Mouse (Mus musculus) intestine, postnatal 0 days (tissue): ENCODE measurements around the gene Aplnr. TPM values are rescaled to one million over a fixed set of nuclear protein-coding genes. Genes with fewer than 3 reads are reported as not detected.

Experiments used
- ATAC-seq: fragments of 200-750 bp; cut with Nextera tagmentation; 2 replicates; pipeline ENCODE4 v1.8.0; 2017; ENCODE audit warnings: mild to moderate bottlenecking, moderate TSS enrichment, moderate library complexity
- H3K27ac ChIP-seq: fragments of 300-500 bp; sonication (generic); 2 replicates; pipeline ENCODE4 v1.5.1; 2014; ENCODE audit warnings: mild to moderate bottlenecking, low read depth, low read length, moderate library complexity
- H3K27me3 ChIP-seq: fragments of 300-500 bp; sonication (generic); replicated peaks from 2 replicates; pipeline ENCODE4 v1.6.1; 2014; ENCODE audit warnings: low read length, mixed read lengths; ENCODE audit not compliant: control insufficient read depth, insufficient read depth
- H3K36me3 ChIP-seq: fragments of 300-500 bp; sonication (generic); 2 replicates; pipeline ENCODE4 v1.6.1; 2014; ENCODE audit warnings: mild to moderate bottlenecking, moderate library complexity; ENCODE audit not compliant: control insufficient read depth, insufficient read depth
- H3K4me1 ChIP-seq: fragments of 300-500 bp; sonication (generic); replicated peaks from 2 replicates; pipeline ENCODE4 v1.6.1; 2014; ENCODE audit warnings: antibody characterized with exemption, low read length, mixed read lengths; ENCODE audit not compliant: control insufficient read depth, insufficient read depth
- H3K4me2 ChIP-seq: fragments of 300-500 bp; sonication (generic); replicated peaks from 2 replicates; pipeline ENCODE4 v1.6.1; 2014; ENCODE audit warnings: low read depth, mild to moderate bottlenecking, moderate library complexity
- H3K4me3 ChIP-seq: fragments of 300-500 bp; sonication (generic); 2 replicates; pipeline ENCODE4 v1.5.1; 2014; ENCODE audit warnings: low read depth, low read length
- H3K9ac ChIP-seq: fragments of 300-500 bp; sonication (generic); 2 replicates; pipeline ENCODE4 v1.6.1; 2014; ENCODE audit warnings: mild to moderate bottlenecking, low read depth, low read length
- H3K9me3 ChIP-seq: fragments of 300-500 bp; sonication (generic); 2 replicates; pipeline ENCODE4 v1.6.1; 2016; ENCODE audit warnings: mixed run types; ENCODE audit not compliant: control insufficient read depth
- CTCF ChIP-seq: sonication (generic); IDR thresholded peaks from 2 replicates; pipeline ENCODE4 v1.5.1; 2016; ENCODE audit warnings: low read depth, mild to moderate bottlenecking, control low read depth, antibody characterized with exemption, moderate library complexity
- WGBS: fragments of 180-500 bp; shearing (Covaris S2); extraction: QIAGEN DNeasy Blood & Tissue Kit; methylation state at CpG from one replicate; pipeline ENCODE4 v1.1.7; 2014; 5-methylcytosine and 5-hydroxymethylcytosine counted together
- polyA plus RNA-seq: library from polyadenylated mRNA; unstranded; fragments of >200 nt; fragmentation: Nextera tagmentation; extraction: Ambion mirVana; gene quantifications from 2 replicates; pipeline ENCODE4 v1.2.1, GENCODE M21; 2015

The Aplnr gene
- polyA plus RNA-seq, 1 experiment from 2014 or later: 26.6 TPM

DNA sequence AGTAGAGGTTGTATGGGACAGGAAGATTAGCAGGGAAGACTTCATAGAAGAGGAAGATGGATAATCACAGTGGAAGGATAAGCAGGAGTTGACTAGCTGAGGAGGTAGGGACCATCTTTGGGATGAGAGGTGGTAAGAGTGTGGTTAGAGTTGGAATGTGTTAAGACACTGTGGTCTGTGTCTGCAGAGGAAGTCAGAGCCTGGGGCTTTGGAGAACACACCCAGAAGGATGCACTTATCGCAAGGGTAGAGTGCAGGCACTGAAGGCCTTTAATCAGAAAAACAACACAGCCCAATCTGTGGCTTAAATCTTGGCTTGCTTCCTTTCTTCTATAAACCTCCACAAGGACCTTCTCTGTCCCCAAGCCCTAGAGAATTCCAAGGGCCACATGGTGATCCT, 32.3 kb downstream of the Aplnr start:
- Histone ChIP-seq H3K4me1 (no peaks in the 10 kb centered on the region), H3K9ac (no peak overlapping the region), H3K36me3 (no peaks in the 10 kb centered on the region), H3K4me3 (no peak overlapping the region), H3K9me3 (no peaks in the 10 kb centered on the region), H3K27me3 (no peaks in the 10 kb centered on the region), H3K27ac (no peak overlapping the region), H3K4me2 (no peak overlapping the region)
- 83% methylated on average over 1 of the region's 1 CpGs for WGBS
- ATAC-seq: no peak
- no peak for TF ChIP-seq CTCF

DNA sequence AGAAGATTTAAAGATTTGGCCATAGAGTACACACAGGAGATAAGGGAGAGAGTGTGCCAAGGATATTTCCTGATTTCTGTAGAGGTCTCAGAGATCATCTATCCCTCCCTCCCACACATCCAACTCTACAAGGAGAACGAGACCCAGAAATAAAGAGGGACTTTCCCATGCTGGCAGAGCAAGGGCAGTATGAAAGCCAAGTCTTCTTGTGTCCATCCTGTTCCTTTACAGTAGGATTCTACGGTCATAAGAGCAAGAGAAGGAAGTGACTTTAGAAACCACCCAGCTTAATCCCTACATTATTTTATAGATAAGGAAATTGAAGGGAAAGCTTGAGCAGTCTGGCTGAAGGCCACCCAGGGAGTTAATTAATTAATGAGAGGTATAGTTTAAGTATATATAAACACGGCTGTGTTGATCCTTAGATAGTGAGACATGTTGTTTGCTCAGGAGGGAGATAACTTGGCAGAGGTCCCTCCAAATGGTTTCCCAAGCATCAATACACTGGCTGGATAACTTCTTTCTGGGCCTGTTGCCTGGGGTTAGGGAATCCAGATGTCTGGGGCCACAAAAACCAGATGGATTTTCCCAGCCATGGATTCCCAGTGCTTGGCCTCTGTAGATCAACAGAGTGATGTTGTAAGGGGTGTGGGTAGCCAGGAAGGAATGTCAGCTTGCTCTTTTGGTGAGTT, 36.2 kb downstream of the Aplnr start:
- 15% methylated on average over 3 of the region's 3 CpGs for WGBS
- Histone ChIP-seq H3K9ac (no peak overlapping the region), H3K27me3 (no peaks in the 10 kb centered on the region), H3K4me2 (no peak overlapping the region), H3K4me3 (no peak overlapping the region), H3K27ac (no peak overlapping the region), H3K9me3 (no peaks in the 10 kb centered on the region), H3K4me1 (no peaks in the 10 kb centered on the region), H3K36me3 (no peaks in the 10 kb centered on the region)
- no peak for TF ChIP-seq CTCF
- 0 out of 2 replicates have a peak, but pooled peaks have one; percentile 22 for ATAC-seq

DNA sequence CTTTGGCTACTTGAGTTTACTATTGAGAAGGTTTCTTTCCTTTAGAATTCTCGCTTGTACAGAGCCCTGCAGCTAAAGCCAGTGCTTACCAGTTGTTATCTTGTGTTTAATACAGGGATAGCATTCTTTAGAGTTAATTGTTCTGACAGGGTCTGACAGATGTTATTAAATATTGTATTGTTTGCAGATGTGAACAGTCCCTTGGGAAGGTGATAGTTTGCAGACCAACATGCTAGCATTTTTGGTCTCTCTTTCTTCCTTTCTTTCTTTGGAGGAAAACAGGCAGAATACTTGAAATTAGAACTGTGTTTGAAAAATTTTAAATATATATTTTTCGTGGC, 36.7 kb downstream of the Aplnr start:
- 60% methylated on average over 2 of the region's 2 CpGs for WGBS
- no peak for ATAC-seq
- Histone ChIP-seq H3K27ac (no peak overlapping the region), H3K4me2 (no peak overlapping the region), H3K4me1 (no peaks in the 10 kb centered on the region), H3K36me3 (no peaks in the 10 kb centered on the region), H3K9ac (no peak overlapping the region), H3K27me3 (no peaks in the 10 kb centered on the region), H3K4me3 (no peak overlapping the region), H3K9me3 (no peaks in the 10 kb centered on the region)
- TF ChIP-seq CTCF: no peak

DNA sequence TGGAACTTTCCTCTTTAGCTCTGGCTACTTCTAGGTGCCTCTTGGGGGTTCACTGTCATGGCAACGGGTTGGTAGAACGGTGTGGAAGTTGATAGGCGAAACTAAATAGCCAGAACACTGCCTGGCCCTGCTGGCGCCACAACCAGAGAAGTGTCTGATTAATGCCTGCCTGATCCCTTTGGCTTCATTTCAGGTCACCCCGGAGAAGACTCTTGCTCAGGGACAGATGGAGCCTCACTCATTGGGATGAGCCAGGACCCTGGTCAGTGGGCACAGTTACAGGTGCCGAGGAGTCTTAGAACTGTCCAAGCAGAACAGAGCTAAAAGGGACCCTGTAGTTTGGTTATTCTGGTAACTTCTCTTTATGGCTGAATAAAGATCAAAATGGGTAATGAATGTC, 37.5 kb downstream of the Aplnr start:
- Histone ChIP-seq H3K27me3 (no peaks in the 10 kb centered on the region), H3K9ac (no peak overlapping the region), H3K9me3 (no peaks in the 10 kb centered on the region), H3K36me3 (no peaks in the 10 kb centered on the region), H3K4me3 (no peak overlapping the region), H3K4me1 (no peaks in the 10 kb centered on the region), H3K4me2 (no peak overlapping the region), H3K27ac (no peak overlapping the region)
- ATAC-seq: no peak
- WGBS: 81% methylated on average over 6 of the region's 6 CpGs
- TF ChIP-seq CTCF: no peak

DNA sequence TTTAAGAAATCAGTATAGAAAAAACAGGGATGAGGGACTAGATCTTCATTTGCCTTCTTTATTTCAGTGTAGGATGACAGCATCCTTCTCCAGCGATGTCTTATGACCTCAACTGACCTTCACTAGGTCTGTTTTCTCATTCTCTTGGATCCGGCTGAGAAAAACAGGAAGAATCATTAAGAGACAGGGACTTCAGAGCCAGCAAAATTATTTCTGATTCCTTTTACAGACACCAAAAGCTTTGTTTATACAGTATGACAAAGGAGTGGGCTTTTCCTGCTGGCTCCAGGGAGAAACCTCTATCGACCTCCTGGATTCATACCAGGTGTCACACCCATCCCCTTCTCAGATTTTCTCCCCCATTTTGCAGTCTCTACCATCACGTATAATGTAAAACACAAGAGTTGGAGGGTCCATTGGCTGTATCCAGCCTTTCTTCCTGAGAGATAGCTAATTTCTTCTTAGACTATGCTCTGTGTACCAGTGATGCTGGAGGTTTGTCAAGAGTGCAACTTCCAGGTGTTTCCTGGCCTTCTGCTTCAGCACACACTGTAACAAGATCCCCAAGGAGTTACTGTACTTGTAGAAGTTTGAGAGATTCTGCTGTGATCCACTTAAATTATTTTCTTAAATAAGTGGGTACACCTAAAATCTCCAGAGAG, 42.2 kb downstream of the Aplnr start:
- Histone ChIP-seq H3K9ac (no peak overlapping the region), H3K27ac (no peak overlapping the region), H3K4me2 (no peak overlapping the region), H3K36me3 (no peaks in the 10 kb centered on the region), H3K4me1 (no peaks in the 10 kb centered on the region), H3K4me3 (no peak overlapping the region), H3K9me3 (no peaks in the 10 kb centered on the region), H3K27me3 (no peaks in the 10 kb centered on the region)
- no peak for ATAC-seq
- TF ChIP-seq CTCF: no peak
- 51% methylated on average over 4 of the region's 4 CpGs for WGBS

DNA sequence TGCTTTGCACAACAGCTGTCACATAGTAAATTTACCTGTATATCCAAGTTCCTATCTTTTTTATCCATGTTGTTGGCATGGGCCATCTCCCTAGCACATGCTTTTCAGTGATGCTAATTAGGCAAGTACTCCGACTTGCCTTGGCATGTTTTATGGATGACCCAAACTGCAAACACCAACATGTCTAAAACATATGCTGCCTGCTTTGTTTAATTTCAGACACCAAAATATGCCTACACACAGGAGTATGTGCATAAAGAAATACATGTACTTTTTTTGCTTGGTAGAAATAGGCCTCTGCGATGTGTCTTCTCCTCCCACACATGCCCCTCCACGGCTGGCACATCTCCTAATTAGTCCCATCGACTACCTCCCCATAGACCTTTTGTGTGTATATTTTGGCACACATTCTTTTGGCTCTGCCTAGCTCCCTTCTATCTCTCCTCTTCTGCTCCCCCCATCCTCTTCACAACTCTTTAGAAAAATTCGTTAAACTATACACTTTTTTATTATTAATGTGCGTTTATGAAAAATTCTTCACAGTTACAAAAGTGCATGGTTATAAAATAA, 51.6 kb downstream of the Aplnr start:
- 85% methylated on average over 6 of the region's 6 CpGs for WGBS
- ATAC-seq: no peak
- H3K4me1 ChIP-seq: no peaks in the 10 kb centered on the region
- no peaks in the 10 kb centered on the region for H3K27me3 ChIP-seq
- H3K4me2 ChIP-seq: no peak overlapping the region
- TF ChIP-seq CTCF: no peak
- no peak overlapping the region for H3K27ac ChIP-seq
- H3K36me3 ChIP-seq: no peaks in the 10 kb centered on the region
- no peak overlapping the region for H3K4me3 ChIP-seq
- H3K9me3 ChIP-seq: no peaks in the 10 kb centered on the region
- H3K9ac ChIP-seq: no peak overlapping the region

Other genes with a start within 250 kb of the Aplnr start
- 0.98 and 1.0 TPM in 2 replicates for gene Rtn4rl2, start 249.5 kb upstream of the Aplnr start, polyA plus RNA-seq
- 42.5 and 48.0 TPM in 2 replicates for gene Slc43a3, start 199.6 kb upstream of the Aplnr start, polyA plus RNA-seq
- gene Prg2, start 155.8 kb upstream of the Aplnr start, polyA plus RNA-seq: not detected in 2 replicates
- gene Prg3, start 148.0 kb upstream of the Aplnr start, polyA plus RNA-seq: not detected in 2 replicates
- 71.9 and 73.0 TPM in 2 replicates for gene Ssrp1, start 99.0 kb upstream of the Aplnr start, polyA plus RNA-seq
- 0.18 and 0.26 TPM in 2 replicates for gene P2rx3, start 98.8 kb upstream of the Aplnr start, polyA plus RNA-seq
- gene Tnks1bp1, start 88.2 kb upstream of the Aplnr start, polyA plus RNA-seq: 18.0 and 19.5 TPM in 2 replicates
- gene Lrrc55, start 61.0 kb downstream of the Aplnr start, polyA plus RNA-seq: 1.4 TPM in 2 replicates
- gene Olfr987, start 203.1 kb downstream of the Aplnr start, polyA plus RNA-seq: not detected in 2 replicates
- not detected in 2 replicates for gene Olfr988, start 227.0 kb downstream of the Aplnr start, polyA plus RNA-seq